Mouse (Mus musculus): ENCODE measurements around the gene Gm10118. TPM values are rescaled to one million over a fixed set of nuclear protein-coding genes. Genes with fewer than 3 reads are reported as not detected.

Gene Gm10118
- polyA plus RNA-seq (2015; fragmentation: Nextera tagmentation; extraction: Ambion mirVana) = 0.09 and 0.14 TPM in 2 replicates

DNA sequence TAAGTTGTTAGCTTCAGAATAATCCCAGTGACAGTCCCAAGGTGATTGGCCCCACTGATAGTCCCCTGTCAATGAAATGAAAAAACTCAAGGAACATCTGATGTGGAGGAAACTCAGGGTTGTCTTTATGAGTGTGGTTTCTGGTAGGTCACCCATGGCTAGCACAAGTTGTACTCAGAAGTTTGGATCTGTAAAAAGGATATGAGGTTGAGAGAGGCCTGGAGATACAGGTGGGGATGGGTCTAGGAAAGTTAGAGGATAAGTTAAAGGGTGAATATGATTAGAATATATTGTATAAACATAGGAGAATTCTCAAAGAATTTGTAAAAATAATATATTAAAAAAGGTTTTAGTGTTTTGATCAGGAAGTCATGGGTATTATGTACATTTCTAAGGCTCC, at the start of gene Gm10118:
Gene Gm10118 (minus strand): TSS at position 101 of the 400 bp plus-strand sequence.
- no peaks in the 10 kb centered on the region for H3K4me1 ChIP-seq
- no peaks in the 10 kb centered on the region for H3K36me3 ChIP-seq
- H3K9me3 ChIP-seq = no peaks in the 10 kb centered on the region
- no peak within 1 kb of the TSS for H3K27ac ChIP-seq
- H3K4me3 ChIP-seq = no peak within 1 kb of the TSS
- no peak for ATAC-seq (ENCODE audit: insufficient number of reproducible peaks, low FRiP score, low TSS enrichment, low read depth)
- H3K4me2 ChIP-seq = no peak within 1 kb of the TSS
- no peaks in the 10 kb centered on the region for H3K27me3 ChIP-seq
- no peak within 1 kb of the TSS for H3K9ac ChIP-seq

GRCm38 (mm10) chr10:63972300-63972699, 45.1 kb upstream of the Gm10118 start:
- Histone ChIP-seq H3K4me3 (no peak overlapping the region), H3K9ac (no peak overlapping the region), H3K4me2 (no peak overlapping the region), H3K36me3 (no peaks in the 10 kb centered on the region), H3K9me3 (no peaks in the 10 kb centered on the region), H3K27ac (no peak overlapping the region), H3K27me3 (no peaks in the 10 kb centered on the region), H3K4me1 (no peaks in the 10 kb centered on the region)
- no peak for ATAC-seq (ENCODE audit: insufficient number of reproducible peaks, low FRiP score, low TSS enrichment, low read depth)
- WGBS = 81% methylated on average over 2 of the region's 2 CpGs

DNA sequence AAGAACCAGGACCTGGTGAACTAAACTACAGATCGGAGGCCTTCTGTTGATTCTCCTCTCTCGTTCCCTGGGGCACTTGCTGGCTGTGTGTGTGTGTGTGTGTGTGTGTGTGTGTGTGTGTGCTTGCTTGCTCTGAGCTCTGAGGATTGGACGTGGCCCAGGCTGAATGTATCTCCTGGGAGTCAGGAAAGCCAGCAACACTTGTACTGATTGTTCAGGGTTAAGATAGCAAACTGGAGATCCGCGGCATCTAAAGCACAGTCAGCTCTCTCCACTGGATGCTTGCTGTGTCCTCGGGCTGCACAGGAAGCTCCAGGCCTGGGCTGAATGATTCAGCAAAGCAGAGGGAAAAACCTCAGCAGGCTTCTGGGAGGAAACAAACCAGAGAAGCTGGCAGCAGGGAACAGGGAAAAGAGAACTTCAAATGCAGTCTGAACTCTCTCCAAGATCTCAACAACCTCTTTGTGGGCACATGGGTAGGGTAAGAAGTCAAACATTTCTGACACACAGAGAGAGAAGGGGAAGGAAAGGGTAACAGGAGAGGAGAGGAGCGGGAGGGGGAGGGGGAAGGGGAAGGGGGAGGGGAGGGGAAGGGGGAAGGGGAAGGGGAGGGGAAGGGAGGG, 27.2 kb upstream of the Gm10118 start:
- no peak for ATAC-seq (ENCODE audit: insufficient number of reproducible peaks, low FRiP score, low TSS enrichment, low read depth)
- H3K27ac ChIP-seq = no peak overlapping the region

GRCm38 (mm10) chr10:63951481-63951880, 24.2 kb upstream of the Gm10118 start:
- Histone ChIP-seq H3K4me2 (no peak overlapping the region), H3K4me3 (no peak overlapping the region), H3K4me1 (peaks cover 6% of the 10 kb centered on the region), H3K36me3 (no peaks in the 10 kb centered on the region), H3K27ac (no peak overlapping the region), H3K9me3 (no peaks in the 10 kb centered on the region), H3K27me3 (no peaks in the 10 kb centered on the region), H3K9ac (no peak overlapping the region)
- ATAC-seq (ENCODE audit: insufficient number of reproducible peaks, low FRiP score, low TSS enrichment, low read depth) = no peak
- WGBS = 83% methylated on average over 1 of the region's 1 CpGs

More for the DNA sequence above, 27.2 kb upstream of the Gm10118 start:
- no peaks in the 10 kb centered on the region for H3K9me3 ChIP-seq
- no peak overlapping the region for H3K4me2 ChIP-seq
- no peak overlapping the region for H3K4me3 ChIP-seq
- no peak overlapping the region for H3K9ac ChIP-seq
- H3K4me1 ChIP-seq = peaks cover 6% of the 10 kb centered on the region
- no peaks in the 10 kb centered on the region for H3K36me3 ChIP-seq
- H3K27me3 ChIP-seq = no peaks in the 10 kb centered on the region
- WGBS = 27% methylated on average over 6 of the region's 7 CpGs

DNA sequence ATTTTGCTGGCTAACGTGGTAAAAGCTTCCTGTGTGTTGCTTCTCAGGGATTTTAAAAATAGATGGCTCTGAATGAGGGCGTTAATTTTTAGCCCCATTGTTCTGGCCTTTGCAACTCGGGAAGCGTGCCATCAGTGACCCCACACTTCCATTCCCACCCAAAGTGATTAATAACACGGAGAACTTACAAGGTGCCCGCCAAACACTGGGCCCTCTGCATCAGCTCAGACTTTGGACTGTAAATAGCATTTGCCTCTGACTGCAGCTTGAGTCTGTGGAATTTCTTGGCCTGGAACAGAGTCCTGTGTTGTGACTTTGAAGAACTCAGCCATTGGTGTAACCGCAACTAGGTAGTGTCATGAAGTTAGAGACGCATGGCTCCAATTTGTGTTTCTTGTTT, 23.6 kb upstream of the Gm10118 start:
- Histone ChIP-seq H3K4me2 (no peak overlapping the region), H3K4me1 (peaks cover 6% of the 10 kb centered on the region), H3K9me3 (no peaks in the 10 kb centered on the region), H3K36me3 (no peaks in the 10 kb centered on the region), H3K9ac (no peak overlapping the region), H3K27ac (no peak overlapping the region), H3K27me3 (no peaks in the 10 kb centered on the region), H3K4me3 (no peak overlapping the region)
- WGBS = 42% methylated on average over 8 of the region's 8 CpGs
- no peak for ATAC-seq (ENCODE audit: insufficient number of reproducible peaks, low FRiP score, low TSS enrichment, low read depth)

DNA sequence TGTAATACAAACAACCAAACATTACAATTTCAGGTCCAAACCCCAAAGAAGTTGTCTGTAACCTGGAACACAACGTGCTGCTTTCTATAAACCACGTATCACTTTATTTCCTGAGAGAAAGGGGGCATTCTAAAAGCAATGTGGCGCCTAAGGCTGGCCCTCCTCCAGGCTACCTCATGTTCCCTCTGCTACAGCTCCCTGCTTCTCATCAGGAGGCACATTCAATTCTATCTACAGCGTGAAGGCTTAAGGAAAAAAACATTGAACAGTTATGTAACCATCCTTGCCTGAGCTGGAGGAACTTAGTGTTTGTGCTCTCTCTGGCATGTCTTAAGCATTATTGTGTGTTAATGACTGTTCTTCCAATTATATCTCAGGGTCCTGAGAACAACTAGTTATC, 20.0 kb upstream of the Gm10118 start:
- Histone ChIP-seq H3K27me3 (no peaks in the 10 kb centered on the region), H3K27ac (no peak overlapping the region), H3K4me2 (no peak overlapping the region), H3K9me3 (no peaks in the 10 kb centered on the region), H3K9ac (no peak overlapping the region), H3K4me1 (peaks cover 6% of the 10 kb centered on the region), H3K36me3 (no peaks in the 10 kb centered on the region), H3K4me3 (no peak overlapping the region)
- 67% methylated on average over 4 of the region's 4 CpGs for WGBS
- ATAC-seq (ENCODE audit: insufficient number of reproducible peaks, low FRiP score, low TSS enrichment, low read depth) = no peak

DNA sequence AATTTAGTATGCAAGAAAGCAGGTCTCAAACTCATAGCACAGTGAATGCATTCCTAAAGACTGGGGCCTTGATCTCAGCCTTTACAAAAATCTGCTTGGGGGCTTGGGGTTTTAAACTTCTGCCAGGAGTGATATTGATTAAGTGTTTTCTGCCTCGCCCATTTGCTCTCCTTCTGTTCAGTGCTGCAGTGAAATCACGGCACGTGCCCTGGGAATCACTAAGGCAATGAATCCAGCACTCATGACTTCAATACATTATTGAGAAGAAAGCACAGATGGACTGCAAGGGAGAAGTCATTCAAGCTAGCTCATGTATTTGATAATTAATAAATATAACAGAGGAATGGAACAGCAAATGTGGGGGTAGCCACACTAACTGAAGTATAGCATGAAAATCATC, 18.3 kb upstream of the Gm10118 start:
- WGBS = 49% methylated on average over 3 of the region's 3 CpGs
- no peak overlapping the region for H3K27ac ChIP-seq
- H3K4me2 ChIP-seq = no peak overlapping the region
- H3K4me3 ChIP-seq = no peak overlapping the region
- no peak for ATAC-seq (ENCODE audit: insufficient number of reproducible peaks, low FRiP score, low TSS enrichment, low read depth)
- H3K9me3 ChIP-seq = no peaks in the 10 kb centered on the region
- H3K36me3 ChIP-seq = no peaks in the 10 kb centered on the region
- no peaks in the 10 kb centered on the region for H3K4me1 ChIP-seq
- no peak overlapping the region for H3K9ac ChIP-seq
- H3K27me3 ChIP-seq = no peaks in the 10 kb centered on the region

GRCm38 (mm10) chr10:63933946-63934345, 6.7 kb upstream of the Gm10118 start:
- Histone ChIP-seq H3K4me2 (no peak overlapping the region), H3K27ac (no peak overlapping the region), H3K4me1 (no peaks in the 10 kb centered on the region), H3K36me3 (no peaks in the 10 kb centered on the region), H3K9me3 (no peaks in the 10 kb centered on the region), H3K27me3 (no peaks in the 10 kb centered on the region), H3K4me3 (no peak overlapping the region), H3K9ac (no peak overlapping the region)
- WGBS = 79% methylated on average over 5 of the region's 5 CpGs
- ATAC-seq (ENCODE audit: insufficient number of reproducible peaks, low FRiP score, low TSS enrichment, low read depth) = no peak

DNA sequence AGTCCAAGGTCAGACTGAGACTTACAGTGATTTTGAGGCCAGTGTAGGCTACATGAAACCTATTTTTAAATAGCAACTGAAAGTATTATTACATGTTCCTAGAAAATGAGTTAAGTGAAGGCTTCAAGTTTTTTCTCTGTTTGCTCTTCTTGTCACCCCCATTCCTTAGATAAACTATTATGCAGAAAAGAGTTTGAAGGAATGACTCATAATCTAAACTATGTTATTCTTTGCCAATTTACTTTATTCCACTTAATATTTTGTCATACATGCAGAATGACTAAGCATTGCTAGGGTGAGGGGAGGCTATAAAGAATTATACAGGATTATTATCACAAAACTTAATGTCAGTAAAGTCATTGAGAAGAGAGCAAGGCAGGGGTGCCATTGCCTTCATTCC, 18.4 kb downstream of the Gm10118 start:
- Histone ChIP-seq H3K4me2 (no peak overlapping the region), H3K9me3 (no peaks in the 10 kb centered on the region), H3K9ac (no peak overlapping the region), H3K27ac (no peak overlapping the region), H3K4me1 (no peaks in the 10 kb centered on the region), H3K4me3 (no peak overlapping the region), H3K27me3 (no peaks in the 10 kb centered on the region), H3K36me3 (no peaks in the 10 kb centered on the region)
- ATAC-seq (ENCODE audit: insufficient number of reproducible peaks, low FRiP score, low TSS enrichment, low read depth) = no peak

- H3K27ac ChIP-seq = no peak overlapping the region
- H3K27me3 ChIP-seq = no peaks in the 10 kb centered on the region
- no peak overlapping the region for H3K4me3 ChIP-seq
- no peak overlapping the region for H3K4me2 ChIP-seq
- H3K36me3 ChIP-seq = no peaks in the 10 kb centered on the region
- no peaks in the 10 kb centered on the region for H3K4me1 ChIP-seq
- H3K9me3 ChIP-seq = no peaks in the 10 kb centered on the region
- ATAC-seq (ENCODE audit: insufficient number of reproducible peaks, low FRiP score, low TSS enrichment, low read depth) = no peak
- H3K9ac ChIP-seq = no peak overlapping the region
Observed at GRCm38 (mm10) chr10:63899891-63900290, 27.3 kb downstream of the Gm10118 start.

- WGBS = 86% methylated on average over 5 of the region's 5 CpGs
- no peak overlapping the region for H3K27ac ChIP-seq
- no peak for ATAC-seq (ENCODE audit: insufficient number of reproducible peaks, low FRiP score, low TSS enrichment, low read depth)
- no peaks in the 10 kb centered on the region for H3K9me3 ChIP-seq
- H3K27me3 ChIP-seq = no peaks in the 10 kb centered on the region
- no peaks in the 10 kb centered on the region for H3K36me3 ChIP-seq
- H3K4me1 ChIP-seq = no peaks in the 10 kb centered on the region
- no peak overlapping the region for H3K9ac ChIP-seq
- H3K4me2 ChIP-seq = no peak overlapping the region
- no peak overlapping the region for H3K4me3 ChIP-seq
Observed at GRCm38 (mm10) chr10:63894612-63895011, 32.6 kb downstream of the Gm10118 start.

DNA sequence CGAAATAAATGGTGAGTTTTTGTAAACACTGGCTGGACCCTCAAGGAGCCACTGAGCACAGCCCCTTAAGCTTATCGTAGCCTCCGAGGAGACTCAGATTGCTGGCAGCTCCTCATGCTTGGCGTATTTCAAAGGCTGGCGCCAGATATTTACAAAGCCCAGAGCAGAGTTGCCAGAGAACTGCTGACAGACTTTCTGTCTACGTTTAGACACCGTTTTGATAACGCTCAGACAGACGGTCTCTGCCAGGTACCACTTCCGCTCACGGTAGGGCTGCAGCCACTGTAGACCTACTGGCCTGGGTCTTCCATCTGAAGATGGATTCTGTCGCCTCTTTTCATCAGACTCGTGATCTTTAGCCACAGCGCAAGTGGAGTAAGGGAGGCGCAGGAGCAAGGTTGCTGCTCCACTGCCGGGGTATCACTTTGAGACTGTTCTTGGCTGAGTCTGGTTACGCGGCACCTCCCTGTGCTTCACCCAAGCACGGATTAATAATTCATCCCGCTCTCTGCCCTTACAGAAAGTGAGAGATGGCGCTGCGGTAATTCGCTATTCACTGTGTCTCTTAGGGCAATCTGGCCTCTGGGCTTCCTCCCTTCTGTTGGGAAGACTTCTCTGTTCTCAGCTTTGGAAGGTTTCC, 40.7 kb downstream of the Gm10118 start:
- no peak overlapping the region for H3K4me3 ChIP-seq
- WGBS = 79% methylated on average over 23 of the region's 23 CpGs
- H3K27me3 ChIP-seq = no peaks in the 10 kb centered on the region
- H3K4me2 ChIP-seq = no peak overlapping the region
- no peaks in the 10 kb centered on the region for H3K36me3 ChIP-seq
- H3K27ac ChIP-seq = no peak overlapping the region
- no peaks in the 10 kb centered on the region for H3K9me3 ChIP-seq
- H3K4me1 ChIP-seq = no peaks in the 10 kb centered on the region
- H3K9ac ChIP-seq = no peak overlapping the region
- ATAC-seq (ENCODE audit: insufficient number of reproducible peaks, low FRiP score, low TSS enrichment, low read depth) = no peak

- Histone ChIP-seq H3K27ac (no peak overlapping the region), H3K4me1 (no peaks in the 10 kb centered on the region), H3K27me3 (no peaks in the 10 kb centered on the region), H3K9me3 (no peaks in the 10 kb centered on the region), H3K9ac (no peak overlapping the region), H3K36me3 (no peaks in the 10 kb centered on the region), H3K4me3 (no peak overlapping the region), H3K4me2 (no peak overlapping the region)
- WGBS = 66% methylated on average over 5 of the region's 5 CpGs
- no peak for ATAC-seq (ENCODE audit: insufficient number of reproducible peaks, low FRiP score, low TSS enrichment, low read depth)
Observed at GRCm38 (mm10) chr10:63880462-63880903, 46.8 kb downstream of the Gm10118 start.
